Mouse (Mus musculus): ENCODE measurements around the gene Evc2. TPM values are rescaled to one million over a fixed set of nuclear protein-coding genes. Genes with fewer than 3 reads are reported as not detected.

Evc2 gene
- polyA plus RNA-seq, 1 experiment from 2014 or later, result 6.6 TPM

- H3K9ac ChIP-seq (ENCODE audit: low read length), result no peak overlapping the region
- no peak overlapping the region for H3K4me3 ChIP-seq (ENCODE audit: control insufficient read depth in 1 of 2, insufficient read depth in 1 of 2, low read depth in 1 of 2, low read length in 2 of 2)
- no peak overlapping the region for H3K27ac ChIP-seq (replicated peaks in 1 of 2; ENCODE audit: control insufficient read depth in 1 of 2, insufficient read depth in 1 of 2, low read depth in 2 of 2, low read length in 2 of 2)
- H3K4me1 ChIP-seq (ENCODE audit: control insufficient read depth in 2 of 2, insufficient read depth in 2 of 2, low read length in 2 of 2), result peaks cover 10 to 15% of the 10 kb centered on the region in 2 experiments
- H3K27me3 ChIP-seq (ENCODE audit: control insufficient read depth, insufficient read depth, low read length), result no peaks in the 10 kb centered on the region
- H3K9me3 ChIP-seq (ENCODE audit: control insufficient read depth, low read length), result no peaks in the 10 kb centered on the region
- WGBS, result 19% methylated on average over 4 of the region's 5 CpGs
- ATAC-seq (ENCODE audit: insufficient number of reproducible peaks, insufficient read depth, low FRiP score, low read depth), result peak; percentile 43; the same call in 1 of the 2 replicates
- H3K4me2 ChIP-seq (ENCODE audit: low read length), result no peak overlapping the region
- H3K36me3 ChIP-seq (ENCODE audit: control insufficient read depth, insufficient read depth, low read length), result 0 out of 2 replicates have a peak, but pooled peaks cover 6% of the 10 kb centered on the region
These were observed 24.3 kb downstream of the Evc2 start for GRCm38 (mm10) chr5:37362618-37363017.

- Histone ChIP-seq H3K9ac (ENCODE audit: low read length) (no peak overlapping the region), H3K4me3 (ENCODE audit: control insufficient read depth in 1 of 2, insufficient read depth in 1 of 2, low read depth in 1 of 2, low read length in 2 of 2) (no peak overlapping the region), H3K27me3 (ENCODE audit: control insufficient read depth, insufficient read depth, low read length) (no peaks in the 10 kb centered on the region), H3K4me2 (ENCODE audit: low read length) (no peak overlapping the region), H3K9me3 (ENCODE audit: control insufficient read depth, low read length) (no peaks in the 10 kb centered on the region), H3K4me1 (ENCODE audit: control insufficient read depth in 2 of 2, insufficient read depth in 2 of 2, low read length in 2 of 2) (peaks cover 10 to 15% of the 10 kb centered on the region in 2 experiments), H3K36me3 (ENCODE audit: control insufficient read depth, insufficient read depth, low read length) (0 out of 2 replicates have a peak, but pooled peaks cover 4% of the 10 kb centered on the region), H3K27ac (replicated peaks in 1 of 2; ENCODE audit: control insufficient read depth in 1 of 2, insufficient read depth in 1 of 2, low read depth in 2 of 2, low read length in 2 of 2) (no peak overlapping the region)
- ATAC-seq (ENCODE audit: insufficient number of reproducible peaks, insufficient read depth, low FRiP score, low read depth), result no peak
- WGBS, result 75% methylated on average over 5 of the region's 5 CpGs
These were observed 25.0 kb downstream of the Evc2 start for GRCm38 (mm10) chr5:37363284-37363683.

GRCm38 (mm10) chr5:37365751-37366150 is 27.5 kb downstream of the Evc2 start:
- H3K36me3 ChIP-seq (ENCODE audit: control insufficient read depth, insufficient read depth, low read length), result peaks cover 4% of the 10 kb centered on the region; the same call in 1 of the 2 replicates
- H3K4me1 ChIP-seq (ENCODE audit: control insufficient read depth in 2 of 2, insufficient read depth in 2 of 2, low read length in 2 of 2), result peaks cover 10 to 15% of the 10 kb centered on the region in 2 experiments
- H3K4me3 ChIP-seq (ENCODE audit: control insufficient read depth in 1 of 2, insufficient read depth in 1 of 2, low read depth in 1 of 2, low read length in 2 of 2), result no peak overlapping the region
- ATAC-seq (ENCODE audit: insufficient number of reproducible peaks, insufficient read depth, low FRiP score, low read depth), result no peak
- peak overlapping the region; percentile 33 to 35; a peak in 2 of 4 replicates for H3K27ac ChIP-seq (replicated peaks in 1 of 2; ENCODE audit: control insufficient read depth in 1 of 2, insufficient read depth in 1 of 2, low read depth in 2 of 2, low read length in 2 of 2)
- H3K9me3 ChIP-seq (ENCODE audit: control insufficient read depth, low read length), result no peaks in the 10 kb centered on the region
- no peaks in the 10 kb centered on the region for H3K27me3 ChIP-seq (ENCODE audit: control insufficient read depth, insufficient read depth, low read length)
- H3K4me2 ChIP-seq (ENCODE audit: low read length), result no peak overlapping the region
- peak overlapping the region; percentile 44 for H3K9ac ChIP-seq (ENCODE audit: low read length)

- H3K9ac ChIP-seq (ENCODE audit: low read length), result no peak overlapping the region
- peaks cover 9 to 10% of the 10 kb centered on the region in 2 experiments for H3K4me1 ChIP-seq (ENCODE audit: control insufficient read depth in 2 of 2, insufficient read depth in 2 of 2, low read length in 2 of 2)
- H3K4me2 ChIP-seq (ENCODE audit: low read length), result no peak overlapping the region
- no peak overlapping the region for H3K27ac ChIP-seq (replicated peaks in 1 of 2; ENCODE audit: control insufficient read depth in 1 of 2, insufficient read depth in 1 of 2, low read depth in 2 of 2, low read length in 2 of 2)
- 82% methylated on average over 8 of the region's 8 CpGs for WGBS
- H3K36me3 ChIP-seq (ENCODE audit: control insufficient read depth, insufficient read depth, low read length), result peaks cover 23% of the 10 kb centered on the region
- no peaks in the 10 kb centered on the region for H3K9me3 ChIP-seq (ENCODE audit: control insufficient read depth, low read length)
- H3K4me3 ChIP-seq (ENCODE audit: control insufficient read depth in 1 of 2, insufficient read depth in 1 of 2, low read depth in 1 of 2, low read length in 2 of 2), result no peak overlapping the region
- no peak for ATAC-seq (ENCODE audit: insufficient number of reproducible peaks, insufficient read depth, low FRiP score, low read depth)
- H3K27me3 ChIP-seq (ENCODE audit: control insufficient read depth, insufficient read depth, low read length), result no peaks in the 10 kb centered on the region
These were observed 30.5 kb downstream of the Evc2 start for GRCm38 (mm10) chr5:37368796-37369195.

GRCm38 (mm10) chr5:37377376-37377775 is 39.1 kb downstream of the Evc2 start:
- WGBS, result 75% methylated on average over 7 of the region's 7 CpGs
- Histone ChIP-seq H3K36me3 (ENCODE audit: control insufficient read depth, insufficient read depth, low read length) (peaks cover 60% of the 10 kb centered on the region), H3K9me3 (ENCODE audit: control insufficient read depth, low read length) (0 out of 2 replicates have a peak, but pooled peaks cover 2% of the 10 kb centered on the region), H3K27ac (replicated peaks in 1 of 2; ENCODE audit: control insufficient read depth in 1 of 2, insufficient read depth in 1 of 2, low read depth in 2 of 2, low read length in 2 of 2) (no peak overlapping the region), H3K27me3 (ENCODE audit: control insufficient read depth, insufficient read depth, low read length) (no peaks in the 10 kb centered on the region), H3K4me2 (ENCODE audit: low read length) (no peak overlapping the region), H3K9ac (ENCODE audit: low read length) (no peak overlapping the region), H3K4me1 (ENCODE audit: control insufficient read depth in 2 of 2, insufficient read depth in 2 of 2, low read length in 2 of 2) (0 out of 4 replicates have a peak, but pooled peaks cover 2 to 5% of the 10 kb centered on the region in 2 experiments), H3K4me3 (ENCODE audit: control insufficient read depth in 1 of 2, insufficient read depth in 1 of 2, low read depth in 1 of 2, low read length in 2 of 2) (no peak overlapping the region)
- ATAC-seq (ENCODE audit: insufficient number of reproducible peaks, insufficient read depth, low FRiP score, low read depth), result no peak

GRCm38 (mm10) chr5:37380641-37381040 is 42.3 kb downstream of the Evc2 start:
- no peak overlapping the region for H3K9ac ChIP-seq (ENCODE audit: low read length)
- no peak overlapping the region for H3K4me3 ChIP-seq (ENCODE audit: control insufficient read depth in 1 of 2, insufficient read depth in 1 of 2, low read depth in 1 of 2, low read length in 2 of 2)
- no peak for ATAC-seq (ENCODE audit: insufficient number of reproducible peaks, insufficient read depth, low FRiP score, low read depth)
- H3K9me3 ChIP-seq (ENCODE audit: control insufficient read depth, low read length), result no peaks in the 10 kb centered on the region
- peaks cover 53% of the 10 kb centered on the region for H3K36me3 ChIP-seq (ENCODE audit: control insufficient read depth, insufficient read depth, low read length)
- no peaks in the 10 kb centered on the region for H3K27me3 ChIP-seq (ENCODE audit: control insufficient read depth, insufficient read depth, low read length)
- H3K4me1 ChIP-seq (ENCODE audit: control insufficient read depth in 2 of 2, insufficient read depth in 2 of 2, low read length in 2 of 2), result peaks cover 4 to 9% of the 10 kb centered on the region in 2 experiments; a peak in 3 of 4 replicates
- 85% methylated on average over 4 of the region's 4 CpGs for WGBS
- H3K4me2 ChIP-seq (ENCODE audit: low read length), result no peak overlapping the region
- H3K27ac ChIP-seq (replicated peaks in 1 of 2; ENCODE audit: control insufficient read depth in 1 of 2, insufficient read depth in 1 of 2, low read depth in 2 of 2, low read length in 2 of 2), result no peak overlapping the region

- Histone ChIP-seq H3K27me3 (ENCODE audit: control insufficient read depth, insufficient read depth, low read length) (no peaks in the 10 kb centered on the region), H3K4me1 (ENCODE audit: control insufficient read depth in 2 of 2, insufficient read depth in 2 of 2, low read length in 2 of 2) (peaks cover 2 to 4% of the 10 kb centered on the region in 2 experiments; a peak in 3 of 4 replicates), H3K4me2 (ENCODE audit: low read length) (no peak overlapping the region), H3K9ac (ENCODE audit: low read length) (no peak overlapping the region), H3K4me3 (ENCODE audit: control insufficient read depth in 1 of 2, insufficient read depth in 1 of 2, low read depth in 1 of 2, low read length in 2 of 2) (no peak overlapping the region), H3K9me3 (ENCODE audit: control insufficient read depth, low read length) (no peaks in the 10 kb centered on the region), H3K36me3 (ENCODE audit: control insufficient read depth, insufficient read depth, low read length) (peaks cover 63% of the 10 kb centered on the region), H3K27ac (replicated peaks in 1 of 2; ENCODE audit: control insufficient read depth in 1 of 2, insufficient read depth in 1 of 2, low read depth in 2 of 2, low read length in 2 of 2) (no peak overlapping the region)
- WGBS, result 80% methylated on average over 3 of the region's 3 CpGs
- ATAC-seq (ENCODE audit: insufficient number of reproducible peaks, insufficient read depth, low FRiP score, low read depth), result no peak
These were observed 45.3 kb downstream of the Evc2 start for GRCm38 (mm10) chr5:37383570-37383969.

GRCm38 (mm10) chr5:37388646-37389045 is 50.3 kb downstream of the Evc2 start:
- Histone ChIP-seq H3K9me3 (ENCODE audit: control insufficient read depth, low read length) (no peaks in the 10 kb centered on the region), H3K4me1 (ENCODE audit: control insufficient read depth in 2 of 2, insufficient read depth in 2 of 2, low read length in 2 of 2) (peaks cover 2 to 4% of the 10 kb centered on the region in 2 experiments; a peak in 3 of 4 replicates), H3K27ac (replicated peaks in 1 of 2; ENCODE audit: control insufficient read depth in 1 of 2, insufficient read depth in 1 of 2, low read depth in 2 of 2, low read length in 2 of 2) (no peak overlapping the region), H3K36me3 (ENCODE audit: control insufficient read depth, insufficient read depth, low read length) (peaks cover 37% of the 10 kb centered on the region), H3K4me2 (ENCODE audit: low read length) (no peak overlapping the region), H3K9ac (ENCODE audit: low read length) (no peak overlapping the region), H3K27me3 (ENCODE audit: control insufficient read depth, insufficient read depth, low read length) (no peaks in the 10 kb centered on the region), H3K4me3 (ENCODE audit: control insufficient read depth in 1 of 2, insufficient read depth in 1 of 2, low read depth in 1 of 2, low read length in 2 of 2) (no peak overlapping the region)
- no peak for ATAC-seq (ENCODE audit: insufficient number of reproducible peaks, insufficient read depth, low FRiP score, low read depth)
- 68% methylated on average over 3 of the region's 3 CpGs for WGBS

Data from heart, embryonic 14.5 days (tissue).